Mouse (Mus musculus) G1E-ER4 (cell line): ENCODE measurements around the gene Ppp4r2. TPM values are rescaled to one million over a fixed set of nuclear protein-coding genes. Genes with fewer than 3 reads are reported as not detected.

Experiments used
- GATA1 ChIP-seq: IDR thresholded peaks from one replicate; pipeline ENCODE4 v1.8.0; 2012; ENCODE audit warnings: low read length, inconsistent platforms
- polyA plus RNA-seq: library from polyadenylated mRNA; stranded (reverse); fragments of >175 nt; gene quantifications from 2 replicates; pipeline ENCODE4 v1.2.3, GENCODE M21; 2012

Ppp4r2 gene
- 25.6 and 69.4 TPM in 2 replicates for polyA plus RNA-seq

DNA sequence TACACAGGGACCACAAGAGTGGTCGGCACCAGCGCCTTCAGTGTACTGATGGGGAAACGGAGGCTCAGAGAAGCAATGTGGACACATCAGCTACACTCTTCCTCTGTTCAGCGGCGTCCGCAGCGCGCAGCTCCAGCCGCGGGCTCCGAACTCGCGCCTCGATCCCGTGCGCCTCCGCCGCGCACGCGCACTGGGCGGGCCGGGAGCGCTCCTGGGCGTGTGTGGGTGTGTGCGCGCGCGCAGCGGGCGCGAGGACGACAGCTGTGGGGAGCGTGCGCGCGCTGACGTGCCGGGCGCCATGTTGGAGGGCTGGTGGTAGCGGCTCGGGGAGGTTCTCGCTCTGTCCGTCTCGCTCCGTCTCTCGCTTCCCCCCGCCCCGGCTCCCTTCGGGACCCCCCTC is at the start of gene Ppp4r2:
Gene Ppp4r2 (plus strand): TSS at position 268 of the 400 bp plus-strand sequence.
- no peak for TF ChIP-seq GATA1

DNA sequence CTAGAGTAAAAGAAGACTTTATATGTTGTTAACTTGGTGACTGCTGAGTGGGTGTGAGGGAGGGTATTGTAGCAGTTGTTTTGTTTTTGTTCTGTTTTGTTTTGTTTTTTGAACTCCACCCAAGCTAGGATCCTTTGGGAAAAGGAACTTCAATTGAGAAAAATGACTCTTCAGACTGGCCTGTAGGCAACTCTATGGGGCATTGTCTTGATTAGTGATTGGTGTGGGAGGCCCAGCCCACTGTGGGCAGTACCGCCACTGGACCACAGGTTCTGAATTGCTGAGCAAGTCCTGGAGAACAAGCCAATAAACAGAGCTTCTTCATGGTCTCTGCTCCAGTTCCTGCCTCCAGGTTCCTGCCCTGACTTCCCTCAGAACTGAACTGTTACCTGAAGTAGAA is 45.7 kb upstream of the Ppp4r2 start:
- TF ChIP-seq GATA1 = no peak

DNA sequence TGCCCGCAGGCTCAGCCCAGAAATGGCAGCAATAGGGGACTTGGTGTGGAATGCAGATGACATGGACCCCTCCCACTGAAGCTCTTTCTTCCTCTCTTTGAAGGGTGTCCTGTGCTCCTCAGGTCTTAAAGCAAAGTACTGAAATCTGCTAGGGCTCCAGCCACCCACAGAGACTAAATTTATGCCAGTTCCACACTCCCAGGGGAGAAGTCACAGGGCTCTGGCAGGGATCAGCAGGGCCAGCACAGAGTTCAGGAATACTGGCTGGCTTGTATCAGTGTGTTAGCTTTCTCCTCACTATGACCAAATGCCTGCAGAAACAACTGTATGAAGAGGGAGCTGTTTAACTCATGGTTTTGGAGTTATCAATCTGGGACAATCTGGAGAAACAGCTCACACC is 44.3 kb upstream of the Ppp4r2 start:
- TF ChIP-seq GATA1 = no peak

- no peak for TF ChIP-seq GATA1
These were observed 41.3 kb upstream of the Ppp4r2 start for GRCm38 (mm10) chr6:100792055-100792659.

- no peak for TF ChIP-seq GATA1
These were observed 40.3 kb upstream of the Ppp4r2 start for GRCm38 (mm10) chr6:100792973-100793769.

DNA sequence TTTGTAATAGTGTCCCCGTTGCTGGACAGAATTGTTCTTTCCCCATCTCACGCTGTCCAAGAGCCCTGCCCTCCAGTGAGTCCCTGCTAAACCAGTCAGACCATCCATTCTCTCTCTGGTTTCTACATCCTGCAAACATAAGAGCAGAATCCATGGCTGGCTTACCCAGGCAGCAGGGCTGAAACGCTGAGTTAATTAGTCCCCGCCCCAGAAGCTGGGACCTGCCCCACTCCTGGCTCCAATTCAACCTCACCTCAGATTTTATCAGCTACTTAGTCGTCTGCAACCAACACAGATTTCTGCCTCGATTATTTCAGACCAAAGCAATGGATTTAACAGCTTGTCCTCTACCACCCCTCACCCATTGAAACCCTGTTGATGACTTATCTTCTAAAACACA is 37.6 kb upstream of the Ppp4r2 start:
- no peak for TF ChIP-seq GATA1

DNA sequence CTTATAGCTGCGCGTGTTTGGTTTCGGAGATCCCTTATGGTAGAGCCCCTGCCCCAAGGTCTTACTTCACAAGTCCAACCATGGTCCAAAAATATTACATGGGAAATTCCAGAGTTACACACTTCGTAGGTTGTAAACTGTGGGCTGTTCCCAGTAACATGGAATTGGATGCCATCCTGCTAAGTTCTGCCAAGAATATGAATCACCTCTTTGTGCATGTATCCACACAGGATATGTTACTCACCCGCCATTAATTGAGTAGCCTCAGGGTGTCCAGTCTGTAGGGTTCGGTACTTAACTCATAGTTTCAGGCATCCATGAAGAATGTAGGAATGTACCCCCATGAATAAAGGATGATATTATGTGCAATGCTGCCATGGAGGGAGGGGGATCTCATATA is 34.1 kb upstream of the Ppp4r2 start:
- TF ChIP-seq GATA1 = no peak

GRCm38 (mm10) chr6:100799766-100800165 is 33.7 kb upstream of the Ppp4r2 start:
- no peak for TF ChIP-seq GATA1

DNA sequence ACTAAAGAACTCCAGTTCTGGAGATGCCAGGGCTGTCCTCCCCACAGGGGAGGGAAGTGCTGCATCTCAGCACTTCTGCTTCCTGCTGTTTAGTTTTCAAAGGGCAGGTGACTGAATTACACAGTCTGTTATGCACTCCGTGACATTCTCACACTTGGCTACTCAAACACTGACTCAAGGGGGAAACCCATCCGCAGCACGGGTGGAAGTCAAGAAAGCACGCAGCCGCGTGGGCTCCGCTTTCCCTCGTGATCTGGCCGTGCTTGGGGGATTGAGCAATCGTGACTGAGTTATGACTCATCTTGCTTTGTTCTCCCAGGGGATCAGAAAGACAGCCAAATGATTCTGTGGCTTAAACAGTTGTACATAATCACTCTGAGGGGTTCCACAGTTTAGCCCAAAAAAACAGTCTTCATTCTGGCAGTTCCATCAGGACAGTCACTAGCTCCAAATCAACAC is 32.9 kb upstream of the Ppp4r2 start:
- TF ChIP-seq GATA1 = no peak

GRCm38 (mm10) chr6:100802381-100803083 is 30.9 kb upstream of the Ppp4r2 start:
- no peak for TF ChIP-seq GATA1

DNA sequence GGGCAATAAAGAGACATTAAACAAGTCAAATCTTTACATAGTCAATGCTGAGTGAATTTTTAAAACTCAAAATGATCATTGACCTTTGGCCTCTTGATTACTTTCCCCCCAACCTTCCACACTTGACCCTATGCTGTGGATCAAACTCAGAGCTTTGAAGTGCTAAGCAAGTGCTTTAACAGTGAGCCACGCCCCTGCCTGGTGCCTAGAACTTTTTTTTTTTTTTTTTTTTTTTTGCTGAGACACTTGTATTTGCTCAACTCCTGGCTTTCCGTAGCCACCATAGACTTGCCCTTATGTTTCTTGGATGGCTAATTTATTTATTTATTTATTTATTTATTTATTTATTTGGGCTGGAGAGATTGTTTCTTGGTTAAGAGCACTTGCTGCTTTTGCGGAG is 30.2 kb upstream of the Ppp4r2 start:
- TF ChIP-seq GATA1 = no peak

DNA sequence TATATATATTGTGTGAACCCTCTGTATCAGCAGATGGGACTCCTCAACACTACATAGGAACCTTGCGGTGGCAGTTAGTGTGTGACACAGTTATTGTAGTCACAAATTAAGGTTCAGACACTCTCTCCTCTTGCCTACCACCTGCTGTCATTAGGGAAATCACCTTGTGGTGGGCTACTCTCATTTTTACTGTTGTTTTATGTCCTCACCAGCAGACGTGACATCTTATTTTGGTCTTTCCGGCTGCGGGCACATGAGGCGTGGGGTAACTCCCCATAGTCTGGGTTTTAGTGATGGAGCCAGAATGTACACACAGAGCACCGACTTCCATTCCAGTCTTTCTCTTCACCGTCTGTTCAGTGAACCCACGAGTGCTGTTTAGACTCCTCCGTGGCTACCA is 26.2 kb upstream of the Ppp4r2 start:
- TF ChIP-seq GATA1 = no peak

DNA sequence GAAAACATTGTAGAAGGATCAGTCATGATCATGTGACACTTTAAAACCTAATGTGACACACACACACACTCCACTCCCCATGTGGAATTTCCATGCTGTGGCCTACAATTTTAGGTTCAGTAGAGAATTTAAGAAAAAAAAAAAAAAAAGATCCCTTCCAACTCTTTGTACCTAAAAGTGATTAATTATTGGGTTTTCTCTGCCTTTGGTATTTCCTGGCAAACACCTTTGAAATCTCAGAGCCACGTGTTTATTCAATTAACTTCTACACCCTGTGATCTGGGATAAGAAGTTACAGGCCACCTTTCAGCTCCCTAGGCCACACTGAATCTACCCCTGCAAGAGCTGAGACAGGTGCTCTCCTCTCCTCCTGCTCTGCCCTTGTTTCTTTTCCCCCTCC is 25.7 kb upstream of the Ppp4r2 start:
- no peak for TF ChIP-seq GATA1

DNA sequence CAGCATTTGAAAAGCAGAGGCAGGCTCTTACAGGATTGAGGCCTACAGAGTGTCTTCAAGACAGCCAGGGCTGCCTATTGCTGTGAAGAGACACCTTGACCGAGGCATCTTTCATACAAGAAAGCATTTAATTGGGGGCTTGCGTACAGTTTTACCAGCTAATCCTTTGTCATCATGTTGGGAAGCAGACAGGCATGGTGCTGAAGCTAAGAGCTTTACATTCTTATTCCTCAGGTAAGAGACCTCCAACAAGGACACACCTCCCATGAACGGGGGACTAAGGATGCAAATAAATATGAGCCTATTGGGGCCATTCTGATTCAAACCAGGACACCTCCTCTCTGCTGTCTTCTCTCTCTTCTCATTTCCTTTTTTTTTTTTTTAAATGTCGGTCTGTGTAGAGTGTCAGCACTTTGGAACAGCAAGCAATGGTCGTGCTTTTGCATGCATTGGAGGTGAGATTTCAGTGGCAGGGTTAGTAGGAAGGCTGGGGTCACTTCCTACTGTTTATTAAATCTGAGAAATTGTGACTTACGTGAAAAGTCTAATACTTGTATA is 25.1 kb upstream of the Ppp4r2 start:
- no peak for TF ChIP-seq GATA1

GRCm38 (mm10) chr6:100810117-100810516 is 23.3 kb upstream of the Ppp4r2 start:
- no peak for TF ChIP-seq GATA1

DNA sequence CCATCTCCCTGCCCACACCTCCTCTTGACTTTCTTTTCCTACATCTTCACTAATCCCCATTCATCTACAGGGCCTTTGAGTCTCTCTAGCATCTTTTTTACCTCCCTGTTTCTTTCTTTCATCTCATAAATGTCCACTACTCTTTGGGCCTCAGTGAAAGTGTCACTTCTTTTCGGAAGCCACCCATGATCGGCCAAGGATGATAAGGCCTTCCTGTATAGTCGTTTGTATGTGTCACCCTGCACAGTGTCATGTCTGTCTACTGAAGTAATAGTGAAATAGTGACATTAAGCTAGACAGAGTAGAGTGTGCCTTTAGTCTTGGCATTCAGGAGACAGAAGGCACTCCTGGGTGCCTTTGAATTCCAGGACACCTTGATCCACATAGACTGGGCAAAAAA is 21.7 kb upstream of the Ppp4r2 start:
- TF ChIP-seq GATA1 = no peak
